Mouse (Mus musculus) liver, embryonic 14.5 days (tissue): ENCODE data around the gene Agt. TPM values are rescaled to one million over a fixed set of nuclear protein-coding genes. Genes with fewer than 3 reads are reported as not detected.

Experiments
- ATAC-seq: fragments of 200-750 bp; cut with Nextera tagmentation; 2 replicates; pipeline ENCODE4 v1.8.0; 2017; ENCODE audit warnings: moderate number of reproducible peaks, mild to moderate bottlenecking, moderate library complexity; ENCODE audit not compliant: insufficient read depth
- DNase-seq, 3 experiments: peaks; one replicate each; pipeline ENCODE4 v3.0.0-alpha.2; 2012 to 2013; ENCODE audit warnings: low read depth in 3 of 3, low spot score in 3 of 3
- H3K27ac ChIP-seq: fragments of 300-500 bp; sonication (generic); 2 replicates; pipeline ENCODE4 v1.5.1; 2014; ENCODE audit warnings: moderate library complexity, mild to moderate bottlenecking, control low read depth, inconsistent platforms
- H3K27me3 ChIP-seq: fragments of 300-500 bp; sonication (generic); 2 replicates; pipeline ENCODE4 v1.6.1; 2014; ENCODE audit warnings: mild to moderate bottlenecking, low read length, moderate library complexity; ENCODE audit not compliant: control insufficient read depth, insufficient read depth
- H3K36me3 ChIP-seq: fragments of 300-500 bp; sonication (generic); replicated peaks from 2 replicates; pipeline ENCODE4 v1.6.1; 2014; ENCODE audit warnings: low read depth; ENCODE audit not compliant: control insufficient read depth, insufficient read depth
- H3K4me1 ChIP-seq, 2 experiments: fragments of 200-500 bp in 1 of 2; fragments of 300-500 bp in 1 of 2; sonication (generic) in 1 of 2; replicated peaks; 2 replicates each; pipeline ENCODE4 v1.6.1; 2012 to 2014; ENCODE audit warnings: antibody characterized with exemption in 1 of 2, inconsistent platforms in 1 of 2, low read length in 1 of 2; ENCODE audit not compliant: control insufficient read depth in 2 of 2, insufficient read depth in 2 of 2
- H3K4me2 ChIP-seq: fragments of 300-500 bp; sonication (generic); 2 replicates; pipeline ENCODE4 v1.6.1; 2014; ENCODE audit warnings: low read depth, mild to moderate bottlenecking, control low read depth, moderate library complexity
- H3K4me3 ChIP-seq, 2 experiments: fragments of 200-500 bp in 1 of 2; fragments of 300-500 bp in 1 of 2; sonication (generic) in 1 of 2; 2 replicates each; pipeline ENCODE4 v1.5.1; 2012 to 2014; ENCODE audit warnings: low read depth in 2 of 2, low read length in 2 of 2, mild to moderate bottlenecking in 2 of 2, control low read depth in 1 of 2, inconsistent platforms in 1 of 2, moderate library complexity in 1 of 2; ENCODE audit not compliant: insufficient read depth in 1 of 2
- H3K9ac ChIP-seq: fragments of 300-500 bp; sonication (generic); replicated peaks from 2 replicates; pipeline ENCODE4 v1.6.1; 2014; ENCODE audit warnings: mild to moderate bottlenecking, control low read depth, moderate library complexity
- H3K9me3 ChIP-seq: fragments of 300-500 bp; sonication (generic); 2 replicates; pipeline ENCODE4 v1.6.1; 2016; ENCODE audit warnings: low read length, mixed read lengths; ENCODE audit not compliant: control insufficient read depth
- CTCF ChIP-seq: IDR thresholded peaks from 2 replicates; pipeline ENCODE4 v1.5.1; 2016; ENCODE audit warnings: antibody characterized with exemption, low read depth, control low read depth
- EP300 ChIP-seq: IDR thresholded peaks from 2 replicates; pipeline ENCODE4 v1.6.1; 2016; ENCODE audit warnings: antibody characterized with exemption, low read depth
- WGBS: fragments of 180-500 bp; shearing (Covaris S2); extraction: QIAGEN DNeasy Blood & Tissue Kit; methylation state at CpG from one replicate; pipeline ENCODE4 v1.1.7; 2014; ENCODE audit not compliant: insufficient replicate concordance; 5-methylcytosine and 5-hydroxymethylcytosine counted together
- polyA plus RNA-seq, 2 experiments: library from polyadenylated mRNA; depleted of rRNA in 1 of 2; stranded (reverse) in 1 of 2; unstranded in 1 of 2; fragments of >200 nt; fragmentation: Nextera tagmentation in 1 of 2; extraction: Ambion mirVana in 1 of 2; gene quantifications; 2 replicates each; pipeline versions ENCODE4 v1.2.1 to v1.2.3; 2012 to 2014

The Agt gene
- polyA plus RNA-seq, 2 experiments = 63.3 to 94.2 TPM

- WGBS = 84% methylated on average over 11 of the region's 11 CpGs
- Histone ChIP-seq H3K4me2 (no peak overlapping the region), H3K9me3 (no peaks in the 10 kb centered on the region), H3K27ac (no peak overlapping the region), H3K36me3 (peaks cover 3% of the 10 kb centered on the region; the same call in 1 of the 2 replicates), H3K9ac (no peak overlapping the region), H3K27me3 (no peaks in the 10 kb centered on the region), H3K4me1 (peaks cover 5 to 9% of the 10 kb centered on the region in 2 experiments), H3K4me3 (no peak overlapping the region)
- DNase-seq = no peak
- no peak for ATAC-seq
- TF ChIP-seq CTCF = no peak
- TF ChIP-seq EP300 = no peak
These were observed 43.2 kb downstream of the Agt start for GRCm38 (mm10) chr8:124526261-124526660.

- WGBS = 86% methylated on average over 6 of the region's 6 CpGs
- H3K9ac ChIP-seq = peak overlapping the region; percentile 9; the same call in 1 of the 2 replicates
- peak overlapping the region; percentile 14 to 84; a peak in 2 of 4 replicates for H3K4me3 ChIP-seq
- no peak for TF ChIP-seq EP300
- no peak for TF ChIP-seq CTCF
- H3K27me3 ChIP-seq = no peaks in the 10 kb centered on the region
- DNase-seq = no peak
- no peak overlapping the region for H3K27ac ChIP-seq
- peak overlapping the region; percentile 77 for H3K4me2 ChIP-seq
- H3K4me1 ChIP-seq = peaks cover 5 to 13% of the 10 kb centered on the region in 2 experiments
- peaks cover 3% of the 10 kb centered on the region; the same call in 1 of the 2 replicates for H3K36me3 ChIP-seq
- ATAC-seq = no peak
- H3K9me3 ChIP-seq = no peaks in the 10 kb centered on the region
These were observed 47.6 kb downstream of the Agt start for GRCm38 (mm10) chr8:124521946-124522345.

GRCm38 (mm10) chr8:124520249-124521080, 49.0 kb downstream of the Agt start, which contains the start of gene Cog2:
Gene Cog2, plus strand, starts transcription at chr8:124520767.
- Histone ChIP-seq H3K27me3 (no peaks in the 10 kb centered on the region), H3K4me3 (peak within 1 kb of the TSS; percentile 82 to 84), H3K36me3 (no peaks in the 10 kb centered on the region), H3K9ac (peak within 1 kb of the TSS; percentile 71), H3K27ac (no peak within 1 kb of the TSS), H3K4me2 (peak within 1 kb of the TSS; percentile 77), H3K4me1 (peaks cover 5 to 13% of the 10 kb centered on the region in 2 experiments), H3K9me3 (no peaks in the 10 kb centered on the region)
- peak; percentile 96 for ATAC-seq
- no peak for TF ChIP-seq EP300
- TF ChIP-seq CTCF = peak; percentile 93
- 10% methylated on average over 50 of the region's 50 CpGs for WGBS
- peak; percentile 82 to 85 (median 85) for DNase-seq

GRCm38 (mm10) chr8:124517142-124517541, 52.4 kb downstream of the Agt start:
- no peaks in the 10 kb centered on the region for H3K27me3 ChIP-seq
- TF ChIP-seq EP300 = no peak
- TF ChIP-seq CTCF = no peak
- H3K27ac ChIP-seq = no peak overlapping the region
- H3K9ac ChIP-seq = no peak overlapping the region
- H3K4me2 ChIP-seq = no peak overlapping the region
- H3K4me1 ChIP-seq = peaks cover 5 to 12% of the 10 kb centered on the region in 2 experiments
- H3K9me3 ChIP-seq = no peaks in the 10 kb centered on the region
- H3K4me3 ChIP-seq = no peak overlapping the region
- DNase-seq (no peak), ATAC-seq (no peak)
- no peaks in the 10 kb centered on the region for H3K36me3 ChIP-seq
- 47% methylated on average over 6 of the region's 6 CpGs for WGBS

GRCm38 (mm10) chr8:124516525-124516924, 53.0 kb downstream of the Agt start:
- Histone ChIP-seq H3K4me2 (no peak overlapping the region), H3K27me3 (no peaks in the 10 kb centered on the region), H3K9ac (no peak overlapping the region), H3K4me1 (peaks cover under 1 to 6% of the 10 kb centered on the region in 2 experiments), H3K36me3 (no peaks in the 10 kb centered on the region), H3K9me3 (no peaks in the 10 kb centered on the region), H3K27ac (no peak overlapping the region), H3K4me3 (no peak overlapping the region)
- no peak for TF ChIP-seq CTCF
- TF ChIP-seq EP300 = no peak
- 35% methylated on average over 6 of the region's 6 CpGs for WGBS
- DNase-seq (no peak), ATAC-seq (no peak)
